Mouse (Mus musculus): ENCODE measurements around the gene Nlrp6. TPM values are rescaled to one million over a fixed set of nuclear protein-coding genes. Genes with fewer than 3 reads are reported as not detected.
"Not testable (repeated sequence)": the region's sequence is repeated elsewhere in the genome, so short reads cannot be mapped to it uniquely, and the experiment has no call there.

Nlrp6 gene
- 0.10 and 0.18 TPM in 2 replicates for polyA plus RNA-seq (2015; fragmentation: Nextera tagmentation; extraction: Ambion mirVana)

DNA sequence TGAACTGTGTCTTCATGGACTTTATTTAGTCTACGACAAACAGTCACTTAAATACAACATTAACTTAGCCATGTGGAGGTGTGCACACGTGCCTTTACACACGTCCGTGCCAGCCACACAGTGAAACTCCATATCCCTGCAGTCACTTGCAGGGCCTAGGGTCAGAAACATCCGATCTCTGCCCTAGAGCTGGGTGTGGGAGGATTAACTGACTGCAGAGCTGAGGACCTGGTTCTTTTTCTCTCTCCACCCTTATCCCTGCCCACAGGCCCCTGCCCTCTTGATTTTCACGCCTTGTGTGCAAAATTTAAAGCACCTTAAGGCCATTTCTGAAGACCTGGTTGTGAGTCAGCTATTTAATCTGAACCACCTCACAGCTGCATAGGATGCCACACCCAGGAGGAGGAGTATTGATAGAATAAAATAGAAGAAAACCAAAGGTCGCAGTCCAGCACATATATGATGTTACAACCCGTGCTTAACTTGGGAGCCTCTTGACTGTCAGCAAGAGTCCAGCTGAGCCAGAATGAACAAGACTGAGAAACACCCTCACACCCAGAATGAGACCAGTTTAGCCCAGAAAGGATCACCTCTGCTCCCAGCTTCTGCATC lies at the start of gene Nlrp6:
Gene Nlrp6 (plus strand): TSS at position 485 of the 612 bp plus-strand sequence.
- H3K27me3 ChIP-seq, result peaks cover 74% of the 10 kb centered on the region

DNA sequence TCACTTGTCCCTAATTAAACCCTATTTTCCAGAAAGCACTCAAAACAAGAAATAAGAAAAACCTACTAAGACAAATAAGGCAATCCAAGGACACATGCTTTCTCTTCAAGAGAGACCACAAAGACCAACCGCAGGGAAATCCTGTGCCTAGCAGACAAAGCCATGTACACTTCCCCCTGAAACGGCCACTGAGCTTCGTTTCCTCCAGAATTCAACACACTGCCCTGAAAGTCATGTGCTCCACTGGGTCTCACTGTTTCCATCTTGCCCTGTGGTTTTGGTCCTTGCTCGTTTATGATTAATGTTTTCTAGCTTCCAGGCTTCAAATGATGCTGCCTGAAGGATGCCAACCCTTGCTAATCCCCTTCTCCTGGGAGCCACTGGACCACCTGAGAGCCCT lies 46.5 kb upstream of the Nlrp6 start:
- no peak overlapping the region for H3K9ac ChIP-seq
- no peak for ATAC-seq (ENCODE audit: low read depth)
- H3K4me3 ChIP-seq, result no peak overlapping the region
- H3K36me3 ChIP-seq, result peaks cover 51% of the 10 kb centered on the region
- no peaks in the 10 kb centered on the region for H3K27me3 ChIP-seq
- no peaks in the 10 kb centered on the region for H3K4me1 ChIP-seq (replicated peaks)
- H3K9me3 ChIP-seq, result no peaks in the 10 kb centered on the region
- WGBS, result 91% methylated on average over 4 of the region's 4 CpGs
- H3K4me2 ChIP-seq, result no peak overlapping the region
- no peak overlapping the region for H3K27ac ChIP-seq (replicated peaks)

More for the DNA sequence above, at the start of gene Nlrp6:
- no peaks in the 10 kb centered on the region for H3K36me3 ChIP-seq
- H3K4me1 ChIP-seq (replicated peaks), result peaks cover 20% of the 10 kb centered on the region
- H3K27ac ChIP-seq (replicated peaks), result no peak within 1 kb of the TSS
- WGBS, result 85% methylated on average over 8 of the region's 8 CpGs
- H3K9ac ChIP-seq, result no peak within 1 kb of the TSS
- H3K4me3 ChIP-seq, result no peak within 1 kb of the TSS
- H3K9me3 ChIP-seq, result no peaks in the 10 kb centered on the region
- H3K4me2 ChIP-seq, result peak within 1 kb of the TSS; percentile 85; the same call in 1 of the 2 replicates
- ATAC-seq (ENCODE audit: low read depth), result no peak

DNA sequence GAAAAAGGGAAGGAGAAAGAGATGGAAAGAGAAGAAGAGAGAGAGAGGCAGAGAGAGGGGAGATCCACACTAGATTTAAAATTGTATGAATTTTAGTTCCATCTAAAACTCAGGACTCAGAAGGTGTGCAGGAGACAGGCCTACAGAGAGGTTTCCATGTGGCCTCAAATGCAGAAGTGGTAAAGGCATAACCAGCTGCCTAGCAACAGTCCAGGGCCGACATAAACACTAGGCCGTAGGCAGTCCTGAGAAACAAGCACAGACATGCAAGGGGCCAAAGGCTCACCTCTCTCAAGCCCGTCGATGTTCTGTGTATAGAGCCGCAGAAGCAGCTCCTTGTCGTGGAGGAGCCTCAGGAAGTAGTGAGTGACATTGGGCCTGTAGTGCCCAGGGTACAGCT lies 43.3 kb upstream of the Nlrp6 start:
- H3K36me3 ChIP-seq, result peaks cover 38% of the 10 kb centered on the region
- WGBS, result 87% methylated on average over 6 of the region's 6 CpGs
- no peak overlapping the region for H3K4me3 ChIP-seq
- no peaks in the 10 kb centered on the region for H3K27me3 ChIP-seq
- peaks cover 10% of the 10 kb centered on the region for H3K4me1 ChIP-seq (replicated peaks)
- H3K9ac ChIP-seq, result no peak overlapping the region
- ATAC-seq (ENCODE audit: low read depth), result no peak
- H3K27ac ChIP-seq (replicated peaks), result no peak overlapping the region
- H3K4me2 ChIP-seq, result no peak overlapping the region
- H3K9me3 ChIP-seq, result no peaks in the 10 kb centered on the region

DNA sequence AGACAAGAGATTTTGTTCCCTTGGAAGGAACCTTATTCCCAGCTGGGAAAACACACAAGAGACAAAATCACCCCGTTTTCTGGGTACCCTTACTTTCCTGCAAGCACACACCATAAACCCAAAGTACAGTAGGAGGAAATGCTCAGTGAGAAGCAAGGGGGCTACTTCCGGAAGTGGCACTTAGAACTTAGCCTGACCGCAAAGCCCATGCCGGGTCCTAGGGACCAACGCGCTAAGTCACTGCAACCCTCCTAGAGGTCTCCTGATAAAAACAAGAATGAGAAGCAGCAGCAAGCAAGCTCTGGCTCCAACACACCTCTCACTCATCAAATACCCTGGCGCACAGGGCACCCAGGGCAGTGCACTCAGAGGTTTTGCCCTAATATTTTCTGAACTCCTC lies 41.3 kb upstream of the Nlrp6 start:
- Histone ChIP-seq H3K27ac (replicated peaks) (no peak overlapping the region), H3K36me3 (peaks cover 37% of the 10 kb centered on the region), H3K9ac (no peak overlapping the region), H3K4me1 (replicated peaks) (peaks cover 26% of the 10 kb centered on the region), H3K4me3 (no peak overlapping the region), H3K9me3 (no peaks in the 10 kb centered on the region), H3K27me3 (no peaks in the 10 kb centered on the region), H3K4me2 (no peak overlapping the region)
- no peak for ATAC-seq (ENCODE audit: low read depth)
- whole genome bisulfite sequencing, result 94% methylated on average over 7 of the region's 7 CpGs

DNA sequence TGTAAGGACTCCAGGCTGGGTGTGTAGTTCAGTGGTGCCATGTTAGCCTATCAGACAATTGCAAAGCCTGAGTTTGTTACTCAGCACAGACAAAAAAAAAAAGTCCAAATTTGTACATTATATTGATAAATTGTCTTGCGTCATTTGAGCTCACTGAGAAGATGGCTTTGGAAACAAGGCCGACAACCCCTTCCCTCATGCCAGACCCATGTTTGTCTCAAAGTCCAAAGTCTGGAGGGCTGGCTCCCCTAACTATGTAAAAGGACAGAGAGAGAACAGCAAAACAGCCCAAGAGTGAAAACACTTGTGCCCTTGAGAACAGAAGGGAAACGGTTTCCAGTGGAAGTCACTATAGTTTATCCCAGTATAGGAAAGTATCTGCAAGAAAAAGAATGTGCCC lies 40.3 kb upstream of the Nlrp6 start:
- Histone ChIP-seq H3K4me2 (peak overlapping the region; percentile 69; the same call in 1 of the 2 replicates), H3K36me3 (peaks cover 35% of the 10 kb centered on the region), H3K9me3 (no peaks in the 10 kb centered on the region), H3K9ac (peak overlapping the region; percentile 18; the same call in 1 of the 2 replicates), H3K4me1 (replicated peaks) (peaks cover 26% of the 10 kb centered on the region), H3K4me3 (0 out of 2 replicates have a peak overlapping the region, but pooled peaks have one; percentile 91), H3K27me3 (no peaks in the 10 kb centered on the region), H3K27ac (replicated peaks) (no peak overlapping the region)
- no peak for ATAC-seq (ENCODE audit: low read depth)
- 90% methylated on average over 3 of the region's 3 CpGs for WGBS

DNA sequence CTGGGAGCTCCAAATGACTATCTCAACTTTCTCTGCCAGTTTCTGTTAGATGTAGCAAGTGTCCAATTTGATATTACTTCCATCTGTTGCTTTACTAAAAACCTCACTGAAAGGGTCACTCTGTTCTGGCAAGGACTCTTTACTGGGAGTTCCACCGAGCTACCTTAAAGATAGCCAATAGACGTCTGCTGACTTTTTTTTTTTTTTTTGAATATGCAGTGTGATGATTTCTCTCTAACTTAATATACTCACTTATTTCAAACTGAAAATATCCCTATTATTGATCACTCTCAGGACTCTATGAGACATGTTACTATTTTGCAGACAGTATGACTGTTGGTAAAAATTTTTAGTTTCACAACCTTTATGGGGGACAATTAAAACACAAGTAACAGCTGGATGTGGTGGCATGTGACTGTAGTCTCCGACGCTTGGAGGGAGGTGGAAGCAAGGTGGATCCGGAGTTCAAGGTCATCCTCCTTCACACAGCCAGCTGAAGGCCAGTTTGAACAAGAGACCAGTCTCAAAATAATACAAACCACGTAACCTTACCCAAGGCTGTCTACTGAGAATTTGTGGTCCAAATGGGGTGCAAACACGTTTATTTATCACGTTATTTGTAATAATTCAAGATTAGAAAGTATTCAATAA lies 39.7 kb upstream of the Nlrp6 start:
- WGBS, result 26% methylated on average over 8 of the region's 8 CpGs
- H3K27ac ChIP-seq (replicated peaks), result peak overlapping the region; percentile 86
- peaks cover 26% of the 10 kb centered on the region for H3K4me1 ChIP-seq (replicated peaks)
- H3K9ac ChIP-seq, result peak overlapping the region; percentile 93
- H3K27me3 ChIP-seq, result no peaks in the 10 kb centered on the region
- H3K9me3 ChIP-seq, result no peaks in the 10 kb centered on the region
- peak overlapping the region; percentile 91 for H3K4me3 ChIP-seq
- H3K4me2 ChIP-seq, result peak overlapping the region; percentile 69
- H3K36me3 ChIP-seq, result peaks cover 35% of the 10 kb centered on the region
- no peak for ATAC-seq (ENCODE audit: low read depth)

DNA sequence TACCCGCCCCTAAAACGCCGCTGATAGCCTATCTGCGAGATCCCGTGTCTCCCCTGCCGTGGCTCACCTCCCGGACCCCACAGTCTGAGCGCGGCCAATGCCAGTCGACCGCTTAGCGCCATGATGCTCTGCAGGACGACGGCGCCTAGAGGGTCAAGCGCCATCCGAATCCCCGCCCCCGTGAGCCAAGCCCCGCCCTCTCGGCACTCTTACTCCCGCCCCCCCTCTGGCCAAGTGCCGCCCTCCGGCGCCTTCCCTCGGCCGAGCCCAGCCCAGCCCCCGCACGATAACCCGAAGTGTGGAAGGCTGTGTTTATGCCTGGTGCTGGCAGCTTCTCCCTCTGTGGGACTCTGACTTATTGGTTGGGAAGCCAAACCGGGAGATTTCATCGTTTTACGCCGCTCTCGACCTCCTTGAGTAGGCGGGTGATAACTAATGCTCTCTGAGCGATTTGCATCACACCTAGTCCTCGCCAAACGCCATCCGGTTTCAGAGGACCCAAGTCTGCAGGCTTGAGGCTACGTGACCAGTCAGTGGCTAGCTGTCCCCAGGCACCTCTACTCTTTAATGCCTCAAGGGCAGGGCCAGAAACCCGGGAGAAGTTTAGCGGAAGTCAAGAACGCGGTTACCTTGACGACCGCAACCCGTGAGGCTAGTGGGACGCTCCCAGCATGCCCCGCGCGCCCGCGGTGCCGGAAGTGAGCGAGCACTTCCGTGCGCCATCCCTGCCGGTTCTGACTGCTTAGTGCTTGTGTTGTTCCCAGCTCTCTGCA lies 38.8 kb upstream of the Nlrp6 start, which contains the start of the genes Psmd13 and Sirt3:
Gene Psmd13 (plus strand): TSS at position 273 of the 773 bp plus-strand sequence.
Gene Sirt3 (minus strand): TSS at position 614 of the 773 bp plus-strand sequence.
- H3K4me3 ChIP-seq, result peak within 1 kb of the TSS; percentile 91
- H3K9ac ChIP-seq, result peak within 1 kb of the TSS; percentile 93
- H3K27ac ChIP-seq (replicated peaks), result peak within 1 kb of the TSS; percentile 86
- peaks cover 35% of the 10 kb centered on the region for H3K36me3 ChIP-seq
- peak within 1 kb of the TSS; percentile 69 for H3K4me2 ChIP-seq
- no peaks in the 10 kb centered on the region for H3K27me3 ChIP-seq
- under 1% methylated on average over 59 of the region's 59 CpGs for WGBS
- H3K9me3 ChIP-seq, result no peaks in the 10 kb centered on the region
- H3K4me1 ChIP-seq (replicated peaks), result peaks cover 26% of the 10 kb centered on the region
- ATAC-seq (ENCODE audit: low read depth), result peak; percentile 98

DNA sequence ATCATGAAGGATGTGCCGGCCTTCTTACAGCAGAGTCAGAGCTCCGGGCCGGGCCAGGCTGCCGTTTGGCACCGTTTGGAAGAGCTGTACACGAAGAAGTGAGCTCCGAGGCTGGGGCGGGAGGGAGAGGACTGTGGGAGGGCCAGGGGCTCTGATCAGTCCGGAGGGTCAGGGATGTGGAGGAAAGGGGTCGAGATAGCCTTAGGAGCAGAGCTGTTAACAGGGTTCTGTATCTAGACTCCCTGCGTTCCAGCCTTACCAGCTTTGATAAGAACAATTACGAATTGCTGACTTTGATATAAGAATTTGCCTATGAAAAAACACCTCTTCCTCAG lies 38.3 kb upstream of the Nlrp6 start:
- under 1% methylated on average over 12 of the region's 12 CpGs for WGBS
- ATAC-seq (ENCODE audit: low read depth), result peak; percentile 70

DNA sequence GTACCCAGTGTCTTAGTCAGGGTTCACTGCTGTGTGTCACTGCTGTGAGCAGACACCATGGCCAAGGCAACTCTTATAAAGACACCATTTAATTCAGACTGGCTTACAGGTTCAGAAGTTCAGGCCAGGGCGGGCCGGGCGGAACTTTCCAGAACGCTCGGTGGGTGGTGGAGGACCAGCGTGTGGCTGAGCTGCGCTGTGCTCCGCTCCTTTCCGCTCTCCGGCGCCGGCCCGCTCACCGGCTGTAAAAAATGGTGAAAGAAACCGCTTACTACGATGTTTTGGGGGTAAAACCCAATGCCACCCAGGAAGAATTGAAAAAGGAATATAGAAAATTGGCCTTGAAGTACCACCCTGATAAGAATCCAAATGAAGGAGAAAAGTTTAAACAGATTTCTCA lies 30.1 kb upstream of the Nlrp6 start:
- H3K4me2 ChIP-seq; H3K9me3 ChIP-seq; H3K4me1 ChIP-seq (replicated peaks); H3K27ac ChIP-seq (replicated peaks); H3K27me3 ChIP-seq; H3K4me3 ChIP-seq; ATAC-seq (ENCODE audit: low read depth); H3K9ac ChIP-seq: not testable (repeated sequence)
- peaks cover 82% of the 10 kb centered on the region for H3K36me3 ChIP-seq
- 95% methylated on average over 16 of the region's 16 CpGs for WGBS

More for the DNA sequence above, 38.3 kb upstream of the Nlrp6 start:
- Histone ChIP-seq H3K36me3 (peaks cover 35% of the 10 kb centered on the region), H3K4me3 (peak overlapping the region; percentile 91), H3K27ac (replicated peaks) (peak overlapping the region; percentile 86), H3K4me1 (replicated peaks) (peaks cover 26% of the 10 kb centered on the region), H3K9me3 (no peaks in the 10 kb centered on the region), H3K9ac (peak overlapping the region; percentile 93), H3K27me3 (no peaks in the 10 kb centered on the region), H3K4me2 (peak overlapping the region; percentile 69)

DNA sequence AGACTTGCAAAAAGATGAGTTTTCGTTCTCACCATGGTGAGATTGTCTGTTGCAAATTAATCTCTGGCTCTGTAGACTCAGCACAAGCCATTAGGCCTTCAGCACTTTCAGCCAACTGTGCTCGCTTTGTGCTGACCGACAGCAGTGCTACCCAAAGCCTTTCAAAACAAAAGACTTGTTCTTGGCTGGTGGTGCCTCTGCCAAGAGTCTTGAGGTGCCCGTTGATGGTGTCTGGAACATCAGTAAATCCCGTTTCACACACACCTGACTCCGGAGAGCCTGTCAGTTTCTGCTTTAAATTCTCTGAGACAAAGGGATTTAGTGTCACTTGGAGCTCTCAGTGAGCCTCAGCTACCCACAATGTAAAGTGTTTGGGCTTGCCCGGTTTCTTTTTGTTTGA lies 26.7 kb upstream of the Nlrp6 start:
- H3K27me3 ChIP-seq, result no peaks in the 10 kb centered on the region
- no peak for ATAC-seq (ENCODE audit: low read depth)
- H3K9me3 ChIP-seq, result no peaks in the 10 kb centered on the region
- H3K4me3 ChIP-seq, result no peak overlapping the region
- H3K4me2 ChIP-seq, result no peak overlapping the region
- no peaks in the 10 kb centered on the region for H3K4me1 ChIP-seq (replicated peaks)
- H3K36me3 ChIP-seq, result peaks cover 82% of the 10 kb centered on the region
- no peak overlapping the region for H3K9ac ChIP-seq
- no peak overlapping the region for H3K27ac ChIP-seq (replicated peaks)
- WGBS, result 93% methylated on average over 7 of the region's 7 CpGs

DNA sequence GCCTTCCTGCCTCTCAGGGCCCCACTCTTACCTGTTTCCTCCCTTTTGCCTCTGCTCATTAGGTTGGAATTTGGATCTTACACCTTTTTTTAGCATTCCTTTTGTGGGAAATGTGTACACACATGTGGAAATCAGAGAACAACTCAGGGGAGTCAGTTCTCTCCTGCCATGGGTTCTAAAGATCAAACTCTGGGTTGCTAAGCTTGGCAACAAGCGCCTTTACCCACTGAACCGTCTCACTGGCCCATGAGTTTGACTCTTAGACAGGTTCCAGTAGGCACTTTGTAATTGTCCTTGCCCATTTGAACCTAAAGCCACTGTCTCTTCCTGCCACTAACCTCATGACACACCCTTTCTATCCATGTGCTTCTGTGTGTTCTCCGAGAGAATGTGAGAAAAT lies 26.1 kb upstream of the Nlrp6 start:
- WGBS, result 99% methylated on average over 3 of the region's 3 CpGs
- ATAC-seq (ENCODE audit: low read depth), result no peak
- no peaks in the 10 kb centered on the region for H3K27me3 ChIP-seq

DNA sequence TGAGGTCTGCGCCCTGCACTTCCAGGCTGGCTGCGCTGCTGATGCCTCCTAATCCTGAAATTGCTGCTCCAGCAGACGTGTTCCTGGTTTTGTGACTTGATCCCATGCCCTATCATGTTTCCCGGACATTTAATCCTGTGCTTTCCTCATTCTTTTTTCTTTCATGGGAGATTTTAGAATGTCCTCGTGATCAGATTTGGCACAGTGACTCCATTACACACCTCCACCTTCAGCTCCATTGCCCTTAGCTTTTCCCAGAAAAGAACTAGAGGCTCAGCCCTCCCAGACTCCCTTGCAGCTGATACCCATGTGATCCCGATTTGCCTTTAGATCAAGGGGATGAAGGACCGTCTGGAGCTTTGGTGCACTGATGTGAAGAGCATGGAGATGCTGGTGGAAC lies 22.8 kb upstream of the Nlrp6 start:
- Histone ChIP-seq H3K27me3 (no peaks in the 10 kb centered on the region), H3K9me3 (no peaks in the 10 kb centered on the region), H3K4me1 (replicated peaks) (0 out of 2 replicates have a peak, but pooled peaks cover under 1% of the 10 kb centered on the region), H3K4me2 (no peak overlapping the region), H3K4me3 (no peak overlapping the region), H3K9ac (no peak overlapping the region), H3K27ac (replicated peaks) (no peak overlapping the region), H3K36me3 (peaks cover 65% of the 10 kb centered on the region)
- no peak for ATAC-seq (ENCODE audit: low read depth)
- WGBS, result 92% methylated on average over 7 of the region's 7 CpGs

More for the DNA sequence above, 26.1 kb upstream of the Nlrp6 start:
- Histone ChIP-seq H3K9ac (no peak overlapping the region), H3K9me3 (no peaks in the 10 kb centered on the region), H3K4me3 (no peak overlapping the region), H3K36me3 (peaks cover 82% of the 10 kb centered on the region), H3K27ac (replicated peaks) (no peak overlapping the region), H3K4me2 (no peak overlapping the region), H3K4me1 (replicated peaks) (no peaks in the 10 kb centered on the region)

All from neural tube, embryonic 13.5 days (tissue).